Mouse (Mus musculus): ENCODE measurements around the gene Qrich1.
"Not testable (repeated sequence)": the region's sequence is repeated elsewhere in the genome, so short reads cannot be mapped to it uniquely, and the experiment has no call there.

Gene Qrich1

DNA sequence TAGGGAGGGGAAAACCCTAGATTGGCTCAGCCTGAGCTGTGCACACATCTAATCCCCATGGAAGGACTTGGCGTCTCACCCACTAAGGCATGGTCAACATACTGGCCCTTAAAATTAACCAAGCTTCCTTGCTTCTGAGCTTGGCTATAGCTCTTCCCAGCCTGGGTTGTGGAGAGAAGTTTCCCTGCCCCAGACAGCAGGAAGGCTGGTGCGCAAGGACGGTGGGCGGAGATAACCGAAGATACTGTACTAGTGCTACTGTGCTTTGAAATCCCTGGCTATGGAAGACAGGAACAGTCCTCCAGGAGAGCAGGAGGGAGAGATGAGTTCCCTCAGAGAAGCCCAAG is 62.7 kb downstream of the Qrich1 start:
- DNase-seq (ENCODE audit: low read depth, low spot score): no peak

DNA sequence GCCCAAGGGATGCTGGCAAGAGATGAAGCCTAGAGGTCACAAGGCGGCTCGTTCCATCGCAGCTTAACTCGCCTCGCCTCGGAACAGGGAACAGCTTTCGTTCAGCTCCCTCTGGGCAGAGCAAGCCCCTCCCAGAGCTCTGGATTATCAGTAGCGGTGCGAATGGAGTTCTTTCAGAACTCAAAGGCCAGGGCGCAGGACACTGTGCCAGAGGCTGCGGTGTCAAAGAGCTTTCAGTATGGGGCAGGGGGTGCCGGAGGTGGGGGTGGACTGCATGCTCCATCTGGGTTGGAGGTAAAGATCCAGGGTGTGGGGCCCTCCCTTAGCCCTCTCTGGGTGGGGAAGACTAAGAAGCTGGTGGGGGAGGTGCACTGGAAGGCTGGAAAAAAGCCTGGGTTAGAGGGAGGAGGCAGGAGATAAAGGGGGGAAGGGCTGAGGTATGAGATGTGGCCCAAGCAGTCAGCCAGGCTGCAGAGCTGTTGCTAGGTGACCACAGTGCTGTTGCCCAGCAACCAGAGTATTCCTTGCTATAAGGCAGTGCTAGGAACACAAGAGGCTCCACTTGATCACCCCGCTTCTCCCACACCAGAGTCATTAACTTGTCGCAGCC is 71.1 kb downstream of the Qrich1 start:
- no peak for DNase-seq (ENCODE audit: low read depth, low spot score)

DNA sequence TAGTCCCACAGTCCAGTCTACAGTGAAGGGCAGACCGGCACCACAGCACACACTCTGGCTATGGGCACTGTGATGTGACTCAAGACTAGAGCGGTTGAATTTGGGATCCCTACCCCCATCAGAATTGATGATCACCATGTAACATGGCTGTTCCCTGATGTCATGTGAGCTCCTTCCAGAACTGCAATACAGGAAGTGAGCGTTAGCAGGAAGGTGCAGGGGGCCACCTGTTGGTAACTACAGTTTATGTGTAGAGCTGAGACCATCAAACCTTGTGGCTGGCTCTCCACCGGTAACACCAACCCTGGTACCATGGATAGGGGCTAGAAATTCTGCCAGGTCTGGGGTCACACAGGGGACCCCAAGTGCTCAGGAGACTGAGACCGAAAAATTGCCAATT is 72.6 kb downstream of the Qrich1 start:
- peak; percentile 59 for DNase-seq (ENCODE audit: low read depth, low spot score)

DNA sequence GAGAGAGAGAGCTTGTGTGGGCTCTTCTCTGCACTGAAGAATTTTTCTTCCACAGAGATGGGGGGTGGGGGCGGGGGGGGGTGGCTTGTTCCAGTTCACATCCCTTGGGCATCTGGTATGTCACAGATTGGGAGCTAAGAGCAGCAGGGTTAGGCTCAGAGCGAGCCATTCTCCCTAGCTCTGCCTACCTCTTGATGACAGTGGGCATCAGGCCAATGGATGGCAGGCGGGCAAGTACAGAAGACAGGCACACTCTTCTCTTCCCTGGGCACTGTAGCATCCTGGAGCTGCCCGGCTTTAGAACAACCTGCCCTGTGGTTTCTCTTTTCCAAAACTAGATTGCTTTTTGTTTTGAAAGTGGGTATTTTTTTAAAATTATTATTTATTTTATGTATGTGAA is 74.9 kb downstream of the Qrich1 start:
- DNase-seq (ENCODE audit: low read depth, low spot score): no peak

DNA sequence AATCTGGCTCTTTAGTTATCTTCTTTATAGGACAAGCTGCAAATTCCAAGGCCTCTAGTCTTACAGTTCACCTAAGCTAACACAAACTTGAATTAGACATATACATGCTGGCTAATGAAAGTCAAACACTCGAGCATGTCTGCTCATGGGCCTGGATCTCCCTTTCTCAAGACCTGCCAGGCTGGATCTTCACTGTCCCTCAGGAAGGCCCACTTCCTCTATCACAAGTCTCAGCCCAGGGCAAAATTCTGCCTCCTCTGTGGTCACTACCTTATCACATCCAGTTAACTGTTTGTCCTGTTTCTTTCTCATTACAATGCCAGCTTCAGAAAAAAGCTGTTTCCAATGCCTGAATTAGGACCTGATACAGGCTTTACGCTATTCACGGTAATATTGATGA is 77.7 kb downstream of the Qrich1 start:
- no peak for DNase-seq (ENCODE audit: low read depth, low spot score)

DNA sequence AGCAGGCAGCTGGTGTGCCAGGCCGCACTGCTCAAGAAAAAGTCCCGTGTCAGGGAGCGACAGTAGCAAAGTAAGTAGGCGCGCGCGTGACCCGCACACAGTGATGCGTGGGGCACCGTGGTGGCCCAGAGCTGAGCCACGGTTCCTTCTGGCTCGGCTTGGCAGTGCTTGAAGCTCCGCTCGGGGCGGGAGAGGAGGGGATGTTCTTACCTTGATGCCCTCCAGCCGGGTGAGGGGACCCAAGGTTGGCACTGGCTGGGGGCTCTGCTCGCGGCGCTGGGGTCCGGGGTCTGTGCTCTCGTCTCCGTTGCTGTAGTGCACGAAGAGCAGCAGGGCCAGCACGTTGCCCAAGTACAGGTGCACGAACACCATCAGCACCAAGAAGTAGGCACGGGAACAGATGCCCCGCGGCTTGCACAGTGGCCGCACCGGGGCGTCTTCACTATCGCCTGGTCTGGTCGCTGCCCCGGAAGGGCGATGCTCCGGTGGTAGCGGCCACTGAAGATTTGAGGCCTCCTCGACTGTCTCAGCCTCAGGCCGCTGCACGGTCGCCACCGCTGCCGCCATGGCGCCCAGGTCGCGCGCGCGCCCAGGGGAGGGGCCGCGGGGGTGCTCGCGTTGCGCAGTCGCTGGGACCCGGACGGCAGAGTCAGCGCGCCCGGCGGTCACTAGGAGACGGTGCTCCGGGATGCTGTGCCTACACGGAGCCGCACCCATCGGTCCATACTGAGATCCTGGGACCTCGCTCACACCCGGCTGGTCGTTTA is 80.6 kb downstream of the Qrich1 start, which contains the start of gene P4htm:
Gene P4htm, minus strand, starts transcription at position 670 of the 767 bp plus-strand sequence.
- peak; percentile 76 for DNase-seq (ENCODE audit: low read depth, low spot score)

DNA sequence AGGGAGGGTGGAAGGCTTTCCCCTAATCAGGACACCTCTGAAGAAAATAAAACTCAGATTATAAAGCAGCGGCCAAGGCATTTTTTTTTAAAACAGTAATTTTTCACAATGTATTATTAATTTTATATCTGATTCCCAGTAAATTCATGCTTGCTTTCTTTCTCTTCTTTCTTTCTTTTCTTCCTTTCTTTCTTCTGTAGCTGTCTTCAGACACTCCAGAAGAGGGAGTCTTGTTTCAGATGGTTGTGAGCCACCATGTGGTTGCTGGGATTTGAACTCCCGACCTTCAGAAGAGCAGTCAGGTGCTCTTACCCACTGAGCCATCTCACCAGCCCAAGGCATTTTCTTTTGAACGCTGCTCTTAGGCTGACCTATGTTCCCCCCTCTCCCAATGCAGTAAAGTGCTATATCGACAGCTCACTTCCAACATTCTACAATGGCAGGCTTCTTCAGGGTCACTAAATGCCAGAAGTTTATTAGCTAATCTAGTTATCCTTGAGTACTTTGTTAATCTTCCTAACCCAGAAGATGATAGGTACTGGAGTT is 82.5 kb downstream of the Qrich1 start:
- no peak for DNase-seq (ENCODE audit: low read depth, low spot score)

DNA sequence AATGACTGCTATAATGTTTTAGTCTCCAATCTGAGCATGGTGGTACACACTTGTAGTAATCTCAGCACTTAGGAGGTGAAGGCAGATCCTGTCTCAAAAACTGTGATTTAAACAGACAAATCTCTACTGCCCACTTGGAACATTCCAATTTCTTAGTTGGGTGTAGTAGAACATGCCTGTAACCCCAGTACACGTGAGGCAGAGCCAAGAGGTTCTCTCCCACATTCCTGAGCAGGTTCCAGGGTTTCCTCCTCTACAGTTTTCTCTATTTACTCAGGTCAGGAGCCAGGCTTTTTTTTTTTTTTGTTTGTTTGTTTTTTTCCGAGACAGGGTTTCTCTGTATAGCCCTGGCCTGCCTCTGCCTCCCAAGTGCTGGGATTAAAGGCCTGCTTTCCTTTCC is 83.4 kb downstream of the Qrich1 start:
- no peak for DNase-seq (ENCODE audit: low read depth, low spot score)

DNA sequence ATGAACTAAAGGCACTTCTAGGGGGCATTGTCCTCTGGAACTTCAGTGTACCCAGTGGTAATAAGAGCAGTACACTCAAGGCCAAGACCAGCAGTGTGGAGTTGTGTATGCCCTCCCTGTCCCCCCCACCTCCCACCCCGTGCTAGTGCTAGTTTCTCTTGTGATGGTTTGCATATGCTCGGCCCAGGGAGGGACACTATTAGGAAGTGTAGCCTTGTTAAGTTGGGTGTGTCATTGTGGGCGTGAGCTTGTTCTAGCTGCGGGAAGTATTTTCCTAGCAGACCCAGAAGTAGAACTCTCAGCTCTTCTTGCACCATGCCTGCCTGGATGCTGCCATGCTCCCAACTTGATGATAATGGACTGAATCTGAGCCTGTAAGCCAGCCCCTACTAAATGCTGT is 85.4 kb downstream of the Qrich1 start:
- DNase-seq (ENCODE audit: low read depth, low spot score): no peak

DNA sequence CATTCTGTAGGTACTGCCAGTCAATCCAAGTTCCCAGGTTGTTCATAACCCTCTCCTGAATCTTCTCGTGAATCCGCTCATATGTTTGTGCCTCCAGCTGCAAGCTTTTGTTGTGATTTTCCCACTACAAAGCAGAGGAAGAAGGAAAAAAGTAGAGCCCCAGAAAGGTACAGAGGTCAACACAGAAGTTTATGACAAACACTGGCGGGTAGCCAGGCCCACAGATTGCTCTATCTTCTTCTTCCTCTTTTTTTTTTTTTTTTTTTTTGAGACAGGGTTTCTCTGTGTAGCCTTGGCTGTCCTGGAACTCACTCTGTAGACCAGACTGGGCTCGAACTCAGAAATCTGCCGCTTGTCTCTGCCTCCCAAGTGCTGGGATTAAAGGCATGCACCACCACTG is 91.3 kb downstream of the Qrich1 start:
- DNase-seq (ENCODE audit: low read depth, low spot score): not testable (repeated sequence)

DNA sequence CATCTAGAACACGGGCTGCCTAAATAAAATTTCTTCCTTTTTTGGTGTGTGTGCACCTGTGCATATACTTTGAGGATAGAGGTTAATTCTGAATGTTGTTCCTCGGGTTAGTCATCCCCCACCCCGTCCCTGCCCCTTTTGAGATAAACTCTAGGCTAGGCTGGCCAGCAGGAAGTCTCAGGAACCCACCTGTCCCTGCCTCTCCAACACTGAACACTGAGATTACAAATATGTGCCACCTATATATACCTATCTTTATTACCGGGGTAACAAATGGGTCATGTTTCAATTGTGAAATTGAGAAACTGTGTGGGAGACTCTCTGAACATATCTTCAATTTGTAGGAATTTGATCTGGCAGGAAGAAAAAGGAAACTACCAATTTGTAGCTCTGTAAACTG is 92.3 kb downstream of the Qrich1 start:
- no peak for DNase-seq (ENCODE audit: low read depth, low spot score)

Data from CD4-positive, CD25-positive, alpha-beta regulatory T cell, adult 2 months (primary cell).